28 mouse cellular contexts compared by ENCODE assay signal in genomic region chr1:51862828-51863421, GRCm38 (mm10). TPM values are rescaled to one million over a fixed set of nuclear protein-coding genes. Genes with fewer than 3 reads are reported as not detected.
A peak's percentile ranks its signal among the peaks of the same experiment; 100 is the strongest.
DNase-seq lines count a peak whose midpoint lies in the region; ATAC-seq lines count a peak whose summit lies in the region.
"Had no signal": no experiment of that assay in that cellular context is flagged by ENCODE, and none has a peak within 500 bp of the region (broad histone marks: within the 10 kb centered on the region; RNA-seq: fewer than 3 reads in every experiment).

No protein-coding gene starts in this region.

- no peak overlapping the region for H3K4me3 ChIP-seq in kidney, embryonic 16.5 days (ENCODE audit: low read length)
- no peak overlapping the region for H3K4me3 ChIP-seq in lung, embryonic 15.5 days
- H3K4me3 ChIP-seq in stomach, embryonic 14.5 days (ENCODE audit: low read depth, low read length) = no peak overlapping the region
- H3K4me3 ChIP-seq: erythroblast, embryonic 14.5 days; heart, embryonic 10.5 days; heart, embryonic 15.5 days; hindbrain, embryonic 12.5 days; limb, embryonic 15.5 days; liver, embryonic 13.5 days had no signal

- no peaks in the 10 kb centered on the region; the same call in 1 of the 2 replicates for H3K4me1 ChIP-seq in kidney, embryonic 16.5 days (ENCODE audit: insufficient read depth, low read length)
- H3K4me1 ChIP-seq in lung, embryonic 15.5 days = peaks cover 11% of the 10 kb centered on the region; the same call in 1 of the 2 replicates
- peaks cover 2% of the 10 kb centered on the region; the same call in 1 of the 2 replicates for H3K4me1 ChIP-seq in stomach, embryonic 14.5 days (ENCODE audit: control insufficient read depth, insufficient read depth, low read length)
- H3K4me1 ChIP-seq: heart, embryonic 10.5 days; hindbrain, embryonic 12.5 days; liver, embryonic 13.5 days had no signal

- DNase-seq in kidney, adult 8-10 months = no peak
- DNase-seq in lung, postnatal 25 days (ENCODE audit: low spot score) = no peak
- DNase-seq in frontal cortex, postnatal 14 days (ENCODE audit: low spot score in 2 of 2) = no peak
- DNase-seq in urinary bladder, postnatal 4 days (ENCODE audit: low spot score in 2 of 2) = no peak
- DNase-seq: adrenal gland, postnatal 25 days; B cell, adult 2 months; cerebellum, adult 11-12 months; cerebellum, postnatal 10 days; gastrocnemius, postnatal 10 days; heart, postnatal 36 days; kidney, adult 9 months; liver, embryonic 13.5 days; lung, adult 18-20 months; lung, postnatal 14 days; right cerebral cortex, postnatal 4 days; thymus, postnatal 14 days had no signal

- H3K27me3 ChIP-seq in kidney, embryonic 16.5 days (ENCODE audit: insufficient read depth, low read length) = no peaks in the 10 kb centered on the region
- no peaks in the 10 kb centered on the region for H3K27me3 ChIP-seq in lung, embryonic 15.5 days
- H3K27me3 ChIP-seq in stomach, embryonic 14.5 days (ENCODE audit: control insufficient read depth, insufficient read depth, low read length) = no peaks in the 10 kb centered on the region
- H3K27me3 ChIP-seq: heart, embryonic 15.5 days; hindbrain, embryonic 12.5 days; limb, embryonic 15.5 days; liver, embryonic 13.5 days had no signal

- 0 out of 2 replicates have a peak, but pooled peaks have one; percentile 73 for ATAC-seq in kidney, embryonic 16.5 days (ENCODE audit: low FRiP score, low TSS enrichment)
- ATAC-seq in lung, embryonic 15.5 days (ENCODE audit: borderline replicate concordance, extremely low read depth, low FRiP score, low TSS enrichment) = no peak
- ATAC-seq in stomach, embryonic 14.5 days (ENCODE audit: insufficient number of reproducible peaks, insufficient read depth, low FRiP score, low read depth) = no peak
- ATAC-seq: forebrain, embryonic 16.5 days; hindbrain, postnatal 0 days; midbrain, embryonic 16.5 days had no signal

- peaks cover 6% of the 10 kb centered on the region; the same call in 1 of the 2 replicates for H3K36me3 ChIP-seq in kidney, embryonic 16.5 days (ENCODE audit: insufficient read depth, low read length)
- H3K36me3 ChIP-seq in lung, embryonic 15.5 days = peaks cover 6% of the 10 kb centered on the region; the same call in 1 of the 2 replicates
- peaks cover 4% of the 10 kb centered on the region; the same call in 1 of the 2 replicates for H3K36me3 ChIP-seq in stomach, embryonic 14.5 days (ENCODE audit: control insufficient read depth, insufficient read depth, low read length)
- H3K36me3 ChIP-seq: heart, embryonic 15.5 days; limb, embryonic 15.5 days; liver, embryonic 13.5 days had no signal

- no peak overlapping the region for H3K9ac ChIP-seq in kidney, embryonic 16.5 days (replicated peaks; ENCODE audit: low read length)
- no peak overlapping the region for H3K9ac ChIP-seq in lung, embryonic 15.5 days
- H3K9ac ChIP-seq in stomach, embryonic 14.5 days (replicated peaks; ENCODE audit: low read depth, low read length) = no peak overlapping the region
- H3K9ac ChIP-seq: heart, embryonic 15.5 days; hindbrain, embryonic 12.5 days; limb, embryonic 15.5 days; liver, embryonic 13.5 days had no signal

- peak overlapping the region; percentile 72 for H3K27ac ChIP-seq in kidney, embryonic 16.5 days (ENCODE audit: low read length)
- 0 out of 2 replicates have a peak overlapping the region, but pooled peaks have one; percentile 0 for H3K27ac ChIP-seq in lung, embryonic 15.5 days
- H3K27ac ChIP-seq in stomach, embryonic 14.5 days (ENCODE audit: low read length) = peak overlapping the region; percentile 55
- H3K27ac ChIP-seq: heart, embryonic 10.5 days; heart, embryonic 15.5 days; hindbrain, embryonic 12.5 days; hindbrain, postnatal 0 days; limb, embryonic 15.5 days; liver, embryonic 13.5 days had no signal

- H3K9me3 ChIP-seq in kidney, embryonic 16.5 days (ENCODE audit: low read length) = no peaks in the 10 kb centered on the region
- H3K9me3 ChIP-seq in lung, embryonic 15.5 days = no peaks in the 10 kb centered on the region
- no peaks in the 10 kb centered on the region for H3K9me3 ChIP-seq in stomach, embryonic 14.5 days (ENCODE audit: control insufficient read depth, low read depth, low read length)
- H3K9me3 ChIP-seq: heart, embryonic 10.5 days; heart, embryonic 15.5 days; hindbrain, embryonic 12.5 days; limb, embryonic 15.5 days; liver, embryonic 13.5 days had no signal

- 67% methylated on average over 8 of the region's 8 CpGs for WGBS in kidney, embryonic 16.5 days
- 72% methylated on average over 8 of the region's 8 CpGs for WGBS in lung, embryonic 15.5 days
- WGBS in stomach, embryonic 14.5 days = 66% methylated on average over 8 of the region's 8 CpGs

- H3K4me2 ChIP-seq in kidney, embryonic 16.5 days (replicated peaks; ENCODE audit: low read depth, low read length) = no peak overlapping the region
- no peak overlapping the region for H3K4me2 ChIP-seq in lung, embryonic 15.5 days
- no peak overlapping the region for H3K4me2 ChIP-seq in stomach, embryonic 14.5 days (replicated peaks; ENCODE audit: low read depth, low read length)
- H3K4me2 ChIP-seq: heart, embryonic 15.5 days; hindbrain, embryonic 12.5 days; limb, embryonic 15.5 days; liver, embryonic 13.5 days; midbrain, embryonic 11.5 days had no signal

RNA-seq across cellular contexts. Expression of gene Myo1b, which starts 52.9 kb away (rescaled TPM):
- polyA plus RNA-seq in kidney, embryonic 16.5 days (2015; fragmentation: Nextera tagmentation; extraction: Ambion mirVana) = 68.3 and 68.8 TPM in 2 replicates
- polyA plus RNA-seq in lung, embryonic 15.5 days (2015; fragmentation: Nextera tagmentation; extraction: Ambion mirVana) = 87.0 and 89.4 TPM in 2 replicates
- polyA plus RNA-seq in stomach, embryonic 14.5 days (2014; fragmentation: Nextera tagmentation; extraction: Ambion mirVana) = 107 and 108 TPM in 2 replicates
- polyA plus RNA-seq: erythroblast, embryonic 14.5 days had no signal

Comparison
In these comparisons a context has a peak if more than half of its experiments do, and no peak if none do; other contexts are left out.
1. H3K27ac ChIP-seq: peak in every context shown above with its lines; median percentile 72 in kidney, embryonic 16.5 days; 55 in stomach, embryonic 14.5 days; 0 in lung, embryonic 15.5 days.